Mouse (Mus musculus) ES-CJ7 (cell line): ENCODE measurements around the gene Ankrd63.

Experiments used
- DNase-seq: peaks from one replicate; pipeline ENCODE4 v3.0.0; 2011; ENCODE audit warnings: low read depth, low spot score

Ankrd63 gene

DNA sequence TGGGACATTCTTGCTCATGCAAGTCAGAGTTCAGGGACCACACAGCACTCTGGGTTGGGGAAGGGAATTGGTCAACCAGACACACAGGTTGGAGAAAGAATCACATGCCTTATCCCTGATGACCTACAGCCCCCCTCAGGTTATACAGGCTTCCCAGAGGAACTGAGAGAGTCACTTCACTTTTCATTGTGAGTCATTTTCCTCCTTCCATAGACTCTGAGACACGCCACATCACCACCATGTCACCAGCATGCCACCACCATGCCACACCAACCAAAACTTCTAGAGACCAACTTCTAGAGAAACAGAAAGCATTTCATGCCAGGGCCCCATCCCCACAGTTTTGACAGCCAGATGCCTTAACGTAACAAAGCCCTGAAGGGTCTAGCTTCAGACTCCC is 23.1 kb upstream of the Ankrd63 start:
- no peak for DNase-seq

DNA sequence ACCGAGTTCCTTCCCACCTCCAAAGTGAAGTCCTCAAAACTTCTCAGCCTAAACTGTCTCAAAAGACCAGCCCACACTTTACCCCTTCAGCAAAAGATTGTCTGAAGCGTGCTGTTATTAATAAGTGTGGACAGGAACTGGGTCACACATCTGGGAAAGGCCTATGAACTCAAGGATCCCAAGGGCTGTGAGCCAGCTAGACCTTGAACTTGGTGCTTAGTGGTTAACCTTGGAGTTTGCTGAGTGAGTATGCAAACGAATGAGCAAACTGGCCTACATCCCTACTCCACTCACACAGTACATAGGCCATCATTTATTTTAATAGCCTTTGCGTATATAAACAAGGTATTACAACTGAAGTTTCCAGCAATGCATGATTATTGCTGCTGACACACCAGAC is 21.7 kb upstream of the Ankrd63 start:
- no peak for DNase-seq

DNA sequence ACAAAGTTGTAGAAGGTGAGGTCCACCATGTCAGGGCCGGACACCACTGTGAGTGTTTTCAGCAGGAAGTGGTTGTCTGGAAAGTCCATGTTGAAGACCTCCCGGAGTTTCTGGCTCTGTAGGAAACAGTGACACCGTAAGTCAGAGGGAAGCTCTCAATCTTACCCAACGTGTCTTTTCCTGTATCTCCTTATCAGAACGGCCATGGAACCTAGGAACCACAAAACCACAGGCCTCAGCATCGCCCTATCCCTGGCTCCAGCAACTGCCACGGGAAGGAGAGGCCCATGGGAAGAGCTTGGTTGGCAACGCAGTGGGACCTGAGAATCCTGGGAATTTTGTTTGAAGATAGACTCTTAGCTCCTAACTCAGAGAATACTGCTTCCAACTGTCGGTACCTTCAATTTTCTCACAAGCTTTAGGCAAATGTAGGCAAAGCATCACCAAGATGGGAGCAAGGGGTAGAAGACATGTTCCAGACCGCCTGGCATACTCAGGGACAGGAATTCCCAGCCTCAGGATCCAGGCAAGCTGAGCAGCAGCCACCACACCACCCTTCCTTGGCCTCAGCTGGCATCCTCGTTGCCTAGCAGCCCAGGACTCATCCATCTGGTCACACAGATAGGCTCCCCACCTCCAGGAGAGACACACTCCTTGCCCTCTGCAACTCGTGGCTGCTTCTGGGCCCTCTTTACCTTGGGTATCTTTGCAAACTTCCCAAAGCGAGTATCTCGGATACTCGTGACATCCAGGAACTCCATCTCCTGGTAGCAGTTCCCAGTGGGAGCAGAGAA is 20.1 kb upstream of the Ankrd63 start:
- DNase-seq = no peak

DNA sequence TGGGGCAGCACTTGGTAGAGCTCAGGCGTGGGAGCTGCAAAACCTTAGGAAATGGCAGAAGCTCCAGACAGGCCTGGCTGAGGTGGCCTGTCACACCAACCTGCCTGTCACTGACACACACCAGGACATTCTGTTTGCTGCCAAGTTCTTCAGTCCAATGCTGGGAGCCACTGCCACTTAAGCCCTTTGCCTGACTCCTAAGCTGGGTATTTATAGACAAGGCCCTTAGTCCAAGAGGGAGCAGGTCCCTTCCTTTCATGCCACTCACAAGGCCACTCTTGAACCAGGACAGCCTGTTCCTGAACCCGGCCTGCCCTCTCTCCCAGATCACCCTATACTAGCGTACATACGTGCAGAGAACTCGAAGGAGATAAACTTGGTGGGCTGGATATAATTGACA is 12.9 kb upstream of the Ankrd63 start:
- DNase-seq = no peak

DNA sequence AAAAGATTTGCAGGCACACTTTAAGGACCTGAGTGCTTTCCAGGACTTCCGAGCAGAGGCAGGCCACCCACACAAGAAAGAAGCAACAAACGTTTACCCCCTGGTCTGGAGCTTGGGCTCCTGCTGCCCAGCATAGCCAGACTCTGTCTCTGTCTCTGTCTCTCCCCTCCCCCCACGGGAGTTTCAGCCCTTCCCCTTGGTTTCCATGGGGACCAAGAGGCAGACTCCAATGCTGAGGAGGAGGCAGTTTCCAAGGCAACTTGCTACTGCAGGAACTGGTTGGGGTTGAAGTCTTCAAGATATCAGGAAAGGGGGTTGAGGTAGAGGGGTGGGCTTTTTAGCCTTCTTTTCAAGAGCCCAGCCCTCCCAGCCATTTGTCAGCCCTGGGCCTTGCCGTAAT is 10.5 kb upstream of the Ankrd63 start:
- DNase-seq = no peak

DNA sequence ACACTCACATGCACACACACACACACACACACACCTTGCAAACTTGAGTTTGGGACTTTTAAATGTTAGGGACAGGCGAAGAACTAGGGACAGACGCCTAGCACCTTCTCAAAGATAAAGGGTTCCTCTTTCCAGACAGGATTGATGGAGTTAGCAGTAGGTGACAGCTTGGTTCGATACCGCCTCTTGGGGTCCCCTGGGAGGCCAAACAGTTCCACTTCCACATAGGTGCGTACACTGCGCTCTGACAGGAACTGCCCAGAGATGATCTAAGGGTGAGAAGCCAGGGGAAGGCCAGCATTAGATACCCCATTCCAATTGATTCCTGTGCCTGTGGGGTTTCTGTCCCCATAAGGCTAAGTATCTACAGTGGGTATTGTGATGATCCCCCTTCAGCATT is 9.9 kb upstream of the Ankrd63 start:
- DNase-seq = no peak

DNA sequence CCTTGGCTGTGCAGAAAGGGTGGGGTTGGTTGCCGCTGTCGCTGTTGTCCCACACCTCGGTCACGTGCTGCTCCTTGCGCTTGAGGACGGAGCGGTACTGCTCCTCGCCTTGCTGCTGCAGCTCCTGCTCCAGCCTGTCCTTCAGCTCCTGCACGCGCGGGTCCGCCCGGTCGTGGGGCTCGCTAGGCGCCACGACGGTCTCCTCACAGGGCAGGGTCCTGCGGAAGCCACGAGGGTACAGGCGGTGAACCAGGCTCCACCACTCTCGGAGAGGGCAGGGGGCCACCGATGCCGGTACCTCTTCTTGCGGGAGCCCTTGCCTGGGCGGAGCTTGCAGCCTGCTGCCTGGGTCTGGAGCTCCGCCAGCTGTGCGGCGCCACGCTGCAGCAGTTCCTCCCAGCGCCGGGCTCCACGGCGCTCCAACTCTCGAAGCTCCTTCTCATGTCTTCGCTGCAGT is 7.3 kb upstream of the Ankrd63 start:
- peak; percentile 31 for DNase-seq

DNA sequence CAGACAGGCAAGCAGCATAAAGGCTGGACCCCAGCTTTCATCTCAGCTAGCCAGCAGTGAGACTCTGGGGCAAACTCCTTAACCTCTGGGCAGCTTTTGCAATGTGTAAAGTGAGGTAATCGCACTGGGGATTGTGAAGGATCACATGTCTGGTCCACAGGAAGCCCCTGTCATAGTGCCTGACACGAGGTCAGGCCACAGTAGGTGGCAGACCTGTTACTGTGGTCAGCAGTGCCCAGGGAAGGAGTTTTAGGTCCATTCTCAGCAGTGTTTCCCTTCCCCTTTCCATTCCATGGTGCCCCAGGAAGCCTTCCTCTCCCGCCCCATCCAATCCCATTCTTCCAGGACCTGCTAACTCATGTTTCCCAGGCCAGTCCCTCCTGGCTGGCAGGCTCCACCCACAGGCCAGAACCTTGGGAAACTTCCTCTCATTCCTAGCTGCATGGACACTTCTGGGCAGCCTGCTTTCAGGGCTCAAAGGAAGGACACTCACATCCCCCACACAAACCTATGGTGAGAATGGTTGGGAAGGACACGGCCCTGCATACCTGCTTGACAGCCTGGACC is 6.0 kb upstream of the Ankrd63 start:
- DNase-seq = no peak

DNA sequence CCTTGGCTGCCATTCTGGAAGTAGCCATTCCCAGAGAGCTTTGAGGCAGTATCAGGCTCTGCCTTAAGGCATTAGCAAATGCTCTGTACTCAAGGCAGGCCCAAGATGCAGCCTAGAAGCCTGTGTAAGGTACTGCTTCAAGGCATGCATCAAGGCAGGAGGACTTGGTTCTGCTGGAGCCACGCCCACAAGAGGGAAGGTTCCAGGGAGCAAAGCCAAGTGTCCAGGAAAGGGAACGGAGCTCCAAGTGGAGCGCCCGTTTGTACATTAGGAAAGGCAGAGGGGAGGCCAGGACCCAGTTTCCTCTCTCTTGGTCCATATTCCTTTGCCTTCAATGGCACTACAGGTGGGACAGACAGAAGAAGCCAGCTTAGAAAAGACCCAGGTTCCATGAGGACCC is 4.7 kb upstream of the Ankrd63 start:
- no peak for DNase-seq

DNA sequence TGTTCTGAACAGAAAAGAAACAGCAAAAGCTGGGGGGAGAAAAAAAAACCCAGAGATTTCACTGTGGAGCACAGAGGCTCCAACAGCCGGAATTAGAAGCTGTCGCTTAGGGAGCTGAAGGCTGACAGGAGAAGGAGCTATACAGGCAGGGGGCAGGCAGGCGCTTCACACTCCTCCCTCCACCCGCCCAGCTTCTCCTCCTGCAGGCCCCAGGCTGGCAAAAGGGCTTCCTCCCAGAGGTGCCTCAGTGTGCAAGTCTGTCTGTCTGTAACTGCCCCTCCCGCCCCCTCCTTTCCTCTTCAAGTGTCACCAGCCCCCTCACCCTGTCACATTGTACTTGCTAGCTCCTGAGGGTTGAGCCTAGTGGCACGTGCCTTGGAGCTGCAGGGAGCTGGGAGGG is 2.7 kb upstream of the Ankrd63 start:
- DNase-seq = no peak

DNA sequence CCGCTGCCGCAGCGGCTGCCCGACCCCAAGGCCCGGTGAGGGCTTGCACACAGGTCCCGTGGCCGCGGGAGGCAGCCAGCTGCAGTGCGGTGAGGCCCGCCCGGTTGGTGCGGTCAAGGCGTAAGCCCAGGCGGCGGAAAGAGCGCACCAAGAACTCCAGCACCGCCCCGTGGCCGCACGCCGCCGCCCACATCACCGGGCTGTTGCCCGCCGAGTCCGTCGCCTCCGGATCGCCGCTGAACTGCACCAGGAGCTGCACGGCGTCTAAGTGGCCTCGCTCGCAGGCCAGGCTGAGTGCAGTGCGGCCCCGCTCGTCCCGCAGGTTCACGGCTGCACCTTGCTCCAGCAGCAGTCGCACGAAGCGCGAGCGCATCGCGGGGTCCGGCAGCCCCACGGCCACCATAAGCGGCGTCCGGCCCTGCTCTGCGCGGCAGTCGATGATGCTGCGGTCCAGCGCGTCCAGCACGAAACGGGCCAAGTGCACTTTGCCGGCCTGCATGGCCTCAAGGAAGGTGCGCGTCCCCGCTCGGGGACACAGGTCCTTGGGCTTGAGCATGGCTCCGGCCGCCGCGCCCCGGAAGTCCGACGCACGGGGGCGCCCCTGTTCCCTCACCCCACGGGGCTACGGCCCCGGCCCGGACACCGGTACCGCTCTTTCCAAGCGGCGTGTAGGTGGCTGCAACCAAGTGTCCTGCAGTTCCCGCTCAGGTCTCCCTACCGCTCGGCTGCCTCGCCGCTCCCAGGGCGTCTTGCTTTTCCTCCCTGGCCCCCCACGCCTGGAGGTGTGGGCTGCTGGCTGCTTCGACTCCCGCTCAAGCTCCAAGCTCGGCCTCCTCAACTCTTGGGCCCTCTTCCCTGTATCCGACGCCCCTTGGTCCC is 641 bp downstream of the Ankrd63 start:
- peak; percentile 24 for DNase-seq

DNA sequence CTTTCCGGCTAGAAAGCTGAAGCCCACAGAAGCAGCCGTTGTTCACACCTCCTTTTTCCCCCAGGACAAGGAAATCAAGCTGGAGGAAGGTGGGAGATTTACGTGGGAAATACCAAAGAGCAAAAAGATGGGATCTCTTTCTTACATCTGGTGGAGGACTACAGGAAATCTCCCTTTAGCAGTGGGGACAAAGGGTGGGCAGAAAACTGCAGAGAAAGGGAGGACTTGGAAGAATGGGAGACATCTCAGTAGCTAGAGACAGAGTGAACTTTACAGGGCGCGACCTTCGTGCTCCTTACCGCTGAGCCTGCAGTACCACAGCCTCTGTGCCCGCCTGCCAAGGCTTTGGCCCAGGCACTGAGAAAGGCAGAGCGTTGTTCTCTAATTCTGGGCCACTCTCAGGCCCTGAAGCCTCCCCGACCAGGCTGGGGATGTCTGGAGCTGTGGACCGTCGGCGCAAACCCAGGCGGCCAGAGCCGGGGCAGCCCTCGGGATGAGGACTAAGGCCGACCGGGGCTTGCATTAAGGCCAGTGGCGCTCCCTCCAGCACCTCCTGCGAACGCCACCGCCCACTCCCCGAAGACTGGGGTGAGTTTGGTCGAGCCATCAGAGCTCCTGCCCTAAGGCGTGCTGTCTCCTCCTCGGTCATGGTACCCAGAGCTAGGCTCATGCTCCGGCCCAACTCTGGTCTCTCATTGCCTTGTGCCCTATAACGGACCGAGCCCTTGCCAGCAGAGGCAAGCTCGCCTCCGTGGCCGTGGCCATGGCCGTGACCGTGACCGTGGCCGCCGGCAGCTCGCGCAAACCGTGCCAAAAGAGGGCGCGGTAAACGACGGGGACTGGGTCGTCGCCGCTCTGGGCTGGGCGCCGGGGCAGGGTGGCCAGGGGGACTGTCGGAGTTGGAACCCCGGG is 1.5 kb downstream of the Ankrd63 start:
- DNase-seq = peak; percentile 35

DNA sequence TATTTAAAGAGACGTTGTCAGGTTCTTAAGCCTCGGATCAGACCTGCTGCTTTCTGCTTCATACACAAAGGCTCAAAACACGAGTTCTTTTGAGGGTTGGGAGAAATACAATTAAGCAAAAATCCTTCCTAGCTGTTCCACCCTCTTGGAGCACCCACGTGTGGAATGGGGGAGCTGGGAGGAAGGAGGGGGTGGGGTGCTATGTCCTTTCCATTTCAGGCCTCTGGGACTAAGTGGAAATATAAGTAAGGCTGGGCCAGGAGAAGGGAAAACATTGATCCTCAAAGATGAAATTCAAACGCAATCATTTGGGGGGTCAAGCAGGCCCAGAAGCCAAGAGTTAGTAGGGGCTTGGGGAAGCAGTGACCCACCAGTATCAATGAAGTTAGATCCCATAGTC is 2.6 kb downstream of the Ankrd63 start:
- DNase-seq = no peak

DNA sequence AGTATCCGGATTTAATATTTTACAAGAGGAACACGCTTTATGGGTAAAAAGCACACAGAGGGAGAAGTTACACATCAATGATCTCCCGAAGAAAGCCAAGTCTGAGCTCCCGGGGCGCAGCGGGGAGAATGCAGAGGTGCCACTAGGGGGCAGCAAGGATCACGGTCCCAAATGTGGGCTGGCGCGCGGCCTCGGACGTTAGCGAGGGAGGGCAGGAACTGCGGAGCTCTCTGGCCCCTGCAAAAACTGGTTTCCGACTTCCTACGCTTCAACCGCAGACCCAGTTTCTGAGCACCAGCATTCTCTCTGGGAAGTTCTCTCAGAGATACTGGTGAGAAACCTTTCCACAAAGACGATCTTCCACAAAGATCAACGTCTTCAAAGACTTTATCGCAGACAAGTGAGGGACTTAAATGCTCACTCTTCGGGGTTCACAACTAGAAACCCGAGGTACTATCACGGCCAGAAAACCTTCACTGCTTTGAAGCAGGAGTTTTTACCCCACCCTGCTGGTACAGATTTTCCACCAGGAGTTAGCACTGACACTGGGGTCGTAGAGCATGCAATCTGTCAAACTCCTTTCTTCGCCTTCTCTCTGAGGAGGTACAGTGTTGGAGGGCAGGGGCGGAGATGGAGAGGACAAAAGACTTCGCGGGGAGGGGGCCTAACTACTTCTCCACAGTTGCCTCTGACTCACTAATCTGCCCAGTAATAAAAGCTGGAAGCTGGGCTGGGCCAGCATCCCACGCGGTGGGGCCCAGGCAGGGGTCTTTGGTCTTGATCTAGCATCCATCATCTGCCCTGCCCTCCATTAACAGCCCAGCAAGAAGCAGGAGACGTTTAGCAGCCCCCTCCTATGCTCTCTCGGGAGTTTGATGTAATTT is 3.3 kb downstream of the Ankrd63 start:
- peak; percentile 81 for DNase-seq

DNA sequence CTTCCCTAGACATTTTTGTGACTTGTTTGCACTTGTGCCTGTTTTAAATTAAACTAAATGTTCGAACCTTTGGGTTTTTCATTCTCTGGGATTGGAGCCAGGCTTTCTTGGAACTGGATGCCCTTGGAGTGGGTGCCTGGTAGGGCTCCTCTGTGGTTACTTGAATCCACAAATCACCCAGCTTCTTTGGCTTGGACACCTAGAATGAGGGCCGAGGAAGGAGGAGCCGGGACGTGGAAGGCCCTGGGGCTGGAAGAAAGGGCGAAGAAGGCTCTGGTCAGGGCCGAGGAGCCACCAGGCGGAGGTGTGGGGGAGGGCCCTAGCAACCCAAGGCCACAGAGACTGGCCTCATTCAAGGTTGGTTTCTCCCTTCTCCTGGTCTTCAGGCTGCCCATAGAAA is 5.8 kb downstream of the Ankrd63 start:
- DNase-seq = no peak

DNA sequence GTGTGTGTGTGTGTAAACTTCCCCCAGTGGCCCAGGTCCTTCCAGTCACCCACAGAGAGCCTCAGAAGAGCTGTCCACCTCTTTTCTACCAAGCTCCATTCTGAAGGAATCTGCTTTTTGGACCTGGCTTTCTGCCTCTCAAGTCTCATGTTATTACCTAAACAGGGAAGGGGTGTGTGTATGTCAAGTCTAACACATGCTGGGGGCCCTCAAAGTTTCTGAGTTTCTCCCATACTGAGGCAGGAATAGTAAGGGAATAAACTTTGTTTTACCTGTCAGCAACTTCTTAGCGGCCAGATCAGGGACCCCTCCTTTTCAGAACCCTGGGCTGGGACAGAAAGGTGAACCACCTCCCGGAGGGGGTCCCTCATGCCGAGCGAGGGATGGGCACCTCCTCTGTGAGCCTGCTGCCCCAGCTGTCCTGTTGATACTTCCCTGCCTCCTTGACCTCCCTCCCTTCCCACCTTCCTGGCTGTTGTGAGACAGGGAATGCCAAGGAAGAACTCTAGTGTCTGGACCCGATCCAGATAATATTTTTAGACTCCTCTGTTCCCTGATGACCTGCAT is 6.4 kb downstream of the Ankrd63 start:
- no peak for DNase-seq

DNA sequence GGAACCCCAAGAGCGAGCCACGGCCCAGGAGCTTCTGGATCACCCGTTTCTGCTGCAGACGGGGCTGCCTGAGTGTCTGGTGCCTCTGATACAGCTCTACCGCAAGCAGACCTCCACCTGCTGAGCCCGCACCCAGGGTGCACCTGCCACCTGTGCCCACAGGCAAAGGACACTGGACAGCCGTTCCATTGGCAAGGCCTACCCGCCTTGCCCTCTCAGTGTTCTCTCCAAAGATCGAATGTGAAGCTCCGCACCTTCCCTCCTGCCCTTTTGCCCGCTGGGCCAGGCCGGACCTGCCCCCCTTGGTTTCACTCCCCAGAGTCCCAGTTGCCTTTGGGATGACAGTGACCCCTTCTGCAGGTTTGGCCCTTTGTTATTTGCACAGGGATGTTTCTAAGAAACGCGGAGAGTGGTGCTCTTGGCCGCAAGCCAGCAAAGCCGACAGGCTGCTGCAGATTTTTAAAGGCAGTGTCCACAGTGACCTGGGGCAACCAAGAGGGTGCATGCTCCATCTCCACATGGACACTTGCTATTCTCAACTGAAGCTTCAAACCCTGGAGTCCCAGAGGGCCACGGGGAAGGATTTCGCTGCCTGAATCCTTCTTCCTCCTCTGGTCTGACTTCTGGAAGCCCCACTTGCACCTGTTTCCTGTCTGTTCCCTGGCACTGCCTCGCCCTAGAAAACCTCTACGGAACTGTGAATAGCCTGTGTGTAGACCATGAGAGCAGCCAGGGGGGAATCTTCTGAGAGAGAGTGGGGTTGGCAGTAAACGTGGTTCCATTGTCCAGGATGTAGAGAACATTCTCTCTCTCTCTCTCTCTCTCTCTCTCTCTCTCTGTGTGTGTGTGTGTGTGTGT is 7.1 kb downstream of the Ankrd63 start:
- DNase-seq = no peak

DNA sequence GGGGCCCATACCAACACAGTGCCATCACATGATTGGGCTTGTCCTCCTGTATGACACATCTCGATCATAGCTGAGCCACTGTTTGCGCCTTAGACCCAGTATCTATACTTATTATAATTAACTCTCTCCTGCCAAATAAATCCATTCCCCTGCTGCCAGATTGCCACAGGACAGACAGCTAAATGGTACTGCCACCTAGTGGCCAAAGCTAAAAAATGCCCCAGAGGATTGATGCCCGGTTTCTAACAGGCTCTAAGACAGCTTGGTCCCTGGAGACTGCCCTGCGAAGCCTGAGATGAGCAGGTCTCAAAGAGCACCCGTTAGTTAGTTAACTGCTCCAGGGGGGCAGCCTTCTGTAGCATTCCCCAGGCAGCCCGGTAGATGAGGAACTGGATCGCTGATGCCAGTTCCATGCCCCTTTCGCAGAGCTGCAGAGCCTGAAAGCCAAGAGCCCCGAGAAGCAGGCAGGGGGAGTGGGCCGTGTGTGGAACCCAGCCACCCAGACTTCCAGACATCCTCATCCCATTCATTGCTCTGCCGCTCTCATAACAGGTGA is 8.0 kb downstream of the Ankrd63 start:
- DNase-seq = peak; percentile 83
